Mouse (Mus musculus): ENCODE results near the gene Hadh.

Gene Hadh

GRCm38 (mm10) chr3:131270381-131270780 lies 1.5 kb downstream of the Hadh start:
- no peak for DNase-seq

GRCm38 (mm10) chr3:131266366-131267050 lies 5.4 kb downstream of the Hadh start:
- no peak for DNase-seq

GRCm38 (mm10) chr3:131265516-131265915 lies 6.4 kb downstream of the Hadh start:
- no peak for DNase-seq

GRCm38 (mm10) chr3:131263766-131264486 lies 8.0 kb downstream of the Hadh start:
- peak; percentile 69 for DNase-seq

GRCm38 (mm10) chr3:131260418-131260817 lies 11.5 kb downstream of the Hadh start:
- no peak for DNase-seq

GRCm38 (mm10) chr3:131259392-131259965 lies 12.4 kb downstream of the Hadh start:
- no peak for DNase-seq

GRCm38 (mm10) chr3:131258921-131259320 lies 13.0 kb downstream of the Hadh start:
- DNase-seq, result no peak

- DNase-seq, result no peak
Measured at GRCm38 (mm10) chr3:131255399-131255981, 16.4 kb downstream of the Hadh start.

GRCm38 (mm10) chr3:131254991-131255390 lies 16.9 kb downstream of the Hadh start:
- DNase-seq, result no peak

- DNase-seq, result no peak
Measured at GRCm38 (mm10) chr3:131251601-131252000, 20.3 kb downstream of the Hadh start.

- DNase-seq, result no peak
Measured at GRCm38 (mm10) chr3:131250978-131251377, 20.9 kb downstream of the Hadh start.

GRCm38 (mm10) chr3:131250283-131250682 lies 21.6 kb downstream of the Hadh start:
- no peak for DNase-seq

GRCm38 (mm10) chr3:131248444-131248843 lies 23.5 kb downstream of the Hadh start:
- DNase-seq, result no peak

- DNase-seq, result no peak
Measured at GRCm38 (mm10) chr3:131247851-131248250, 24.1 kb downstream of the Hadh start.

GRCm38 (mm10) chr3:131247447-131247846 lies 24.5 kb downstream of the Hadh start:
- DNase-seq, result no peak

- peak; percentile 70 for DNase-seq
Measured at GRCm38 (mm10) chr3:131246579-131247046, 25.3 kb downstream of the Hadh start.

- DNase-seq, result peak; percentile 67
Measured at GRCm38 (mm10) chr3:131245766-131246578, 25.9 kb downstream of the Hadh start.

- peak; percentile 75 for DNase-seq
Measured at GRCm38 (mm10) chr3:131237785-131238633, 33.9 kb downstream of the Hadh start.

GRCm38 (mm10) chr3:131237061-131237460 lies 34.8 kb downstream of the Hadh start:
- DNase-seq, result no peak

- no peak for DNase-seq
Measured at GRCm38 (mm10) chr3:131228083-131228482, 43.8 kb downstream of the Hadh start.

- DNase-seq, result no peak
Measured at GRCm38 (mm10) chr3:131218636-131219390, 53.1 kb downstream of the Hadh start.

All from kidney, adult 18-20 months (tissue).